Mouse (Mus musculus) spleen, adult 12 weeks (tissue): ENCODE results near the gene Nup210.

Source experiments
- DNase-seq: peaks from one replicate; pipeline ENCODE4 v3.0.0; 2022; ENCODE audit warnings: low spot score

The Nup210 gene

GRCm38 (mm10) chr6:91020810-91021209 is 95.8 kb downstream of the Nup210 start:
- no peak for DNase-seq

GRCm38 (mm10) chr6:91016600-91017230 is 99.9 kb downstream of the Nup210 start:
- no peak for DNase-seq

GRCm38 (mm10) chr6:91014198-91014958 is 102.3 kb downstream of the Nup210 start:
- no peak for DNase-seq

- DNase-seq: no peak
These were observed 104.2 kb downstream of the Nup210 start for GRCm38 (mm10) chr6:91012458-91012857.

- no peak for DNase-seq
These were observed 105.1 kb downstream of the Nup210 start for GRCm38 (mm10) chr6:91011568-91011967.

- DNase-seq: no peak
These were observed 108.3 kb downstream of the Nup210 start for GRCm38 (mm10) chr6:91008284-91008830.

- DNase-seq: no peak
These were observed 109.4 kb downstream of the Nup210 start for GRCm38 (mm10) chr6:91007207-91007606.

- DNase-seq: no peak
These were observed 112.5 kb downstream of the Nup210 start for GRCm38 (mm10) chr6:91004157-91004556.

GRCm38 (mm10) chr6:91003310-91003995 is 113.2 kb downstream of the Nup210 start:
- DNase-seq: no peak

- no peak for DNase-seq
These were observed 115.1 kb downstream of the Nup210 start for GRCm38 (mm10) chr6:91001566-91001965.

- DNase-seq: no peak
These were observed 115.7 kb downstream of the Nup210 start for GRCm38 (mm10) chr6:91000819-91001525.

GRCm38 (mm10) chr6:90999176-90999575 is 117.5 kb downstream of the Nup210 start:
- DNase-seq: no peak

GRCm38 (mm10) chr6:90997025-90997424 is 119.6 kb downstream of the Nup210 start:
- DNase-seq: no peak

GRCm38 (mm10) chr6:90996181-90996580 is 120.4 kb downstream of the Nup210 start:
- DNase-seq: no peak

GRCm38 (mm10) chr6:90988648-90989317 is 127.8 kb downstream of the Nup210 start, which contains the start of gene Iqsec1:
Iqsec1 (minus strand) TSS chr6:90988685.
- DNase-seq: peak; percentile 67

GRCm38 (mm10) chr6:90988299-90988625 is 128.4 kb downstream of the Nup210 start:
- DNase-seq: no peak

GRCm38 (mm10) chr6:90987561-90988298 is 128.9 kb downstream of the Nup210 start:
- DNase-seq: no peak

GRCm38 (mm10) chr6:90984101-90984500 is 132.5 kb downstream of the Nup210 start:
- DNase-seq: no peak

- no peak for DNase-seq
These were observed 142.3 kb downstream of the Nup210 start for GRCm38 (mm10) chr6:90974279-90974678.

- no peak for DNase-seq
These were observed 147.2 kb downstream of the Nup210 start for GRCm38 (mm10) chr6:90969341-90969871.
